Comparison of ENCODE assay signal across 31 mouse cellular contexts in genomic region chr11:101973496-101973895, GRCm38 (mm10). TPM values are rescaled to one million over a fixed set of nuclear protein-coding genes. Genes with fewer than 3 reads are reported as not detected.
"Had no signal": no experiment of that assay in that cellular context is flagged by ENCODE, and none has a peak within 500 bp of the region (broad histone marks: within the 10 kb centered on the region; RNA-seq: fewer than 3 reads in every experiment).

No protein-coding gene starts in this region.

- H3K4me3 ChIP-seq: layer of hippocampus, adult 2 months; limb, embryonic 15.5 days; lung, embryonic 15.5 days had no signal

- H3K4me2 ChIP-seq: limb, embryonic 15.5 days; liver, embryonic 11.5 days; lung, embryonic 15.5 days; midbrain, embryonic 11.5 days had no signal

- H3K9ac ChIP-seq: limb, embryonic 15.5 days; liver, embryonic 14.5 days; liver, postnatal 0 days; lung, embryonic 15.5 days had no signal

- DNase-seq: kidney, adult 2 months; kidney, postnatal 25 days; layer of hippocampus, adult 9-11 months; liver, postnatal 0 days; lung, postnatal 10 days; midbrain, embryonic 14.5 days; thymus, adult 2 months; thymus, postnatal 36 days had no signal

- H3K27ac ChIP-seq: kidney, postnatal 0 days; layer of hippocampus, adult 2 months; limb, embryonic 15.5 days; liver, embryonic 14.5 days; lung, embryonic 15.5 days; stomach, postnatal 0 days had no signal

- ATAC-seq: intestine, postnatal 0 days had no signal

- H3K9me3 ChIP-seq: limb, embryonic 15.5 days; lung, embryonic 15.5 days had no signal

- H3K36me3 ChIP-seq: lung, embryonic 15.5 days had no signal

RNA-seq across cellular contexts. Expression of gene Sost, which starts 6.7 kb away (rescaled TPM):
- total RNA-seq: layer of hippocampus, adult 2 months; layer of hippocampus, postnatal 25 days; left cerebral cortex, adult 18-20 months; left cerebral cortex, postnatal 25 days; megakaryocyte progenitor cell, adult 5-6 weeks; megakaryocyte-erythroid progenitor cell, adult 5-6 weeks had no signal
- polyA plus RNA-seq: intestine, postnatal 0 days; large intestine, adult 2 months; liver, embryonic 11.5 days; liver, postnatal 0 days; midbrain, embryonic 11.5 days; midbrain, embryonic 14.5 days; neural tube, embryonic 11.5 days; neural tube, embryonic 14.5 days; small intestine, adult 2 months; stomach, embryonic 14.5 days had no signal

RNA-seq across cellular contexts. Expression of gene Cfap97d1, which starts 10.6 kb away (rescaled TPM):
- total RNA-seq: layer of hippocampus, adult 2 months; layer of hippocampus, postnatal 25 days; left cerebral cortex, adult 18-20 months; left cerebral cortex, postnatal 25 days; megakaryocyte progenitor cell, adult 5-6 weeks; megakaryocyte-erythroid progenitor cell, adult 5-6 weeks; midbrain, postnatal 0 days had no signal
- polyA plus RNA-seq: intestine, postnatal 0 days; kidney, adult 2 months; kidney, embryonic 14.5 days; kidney, postnatal 0 days; large intestine, adult 2 months; limb, embryonic 15.5 days; liver, embryonic 11.5 days; liver, embryonic 14.5 days; liver, postnatal 0 days; lung, embryonic 15.5 days; midbrain, embryonic 11.5 days; midbrain, embryonic 14.5 days; midbrain, postnatal 0 days; neural tube, embryonic 11.5 days; neural tube, embryonic 14.5 days; small intestine, adult 2 months; spleen, adult 2 months; stomach, embryonic 14.5 days; stomach, postnatal 0 days; thymus, adult 2 months; urinary bladder, adult 2 months had no signal

RNA-seq across cellular contexts. Expression of gene Mpp3, which starts 54.8 kb away (rescaled TPM):
- total RNA-seq: megakaryocyte progenitor cell, adult 5-6 weeks; megakaryocyte-erythroid progenitor cell, adult 5-6 weeks had no signal
